Mouse (Mus musculus) layer of hippocampus, postnatal 10 days (tissue): Measurements from ENCODE around the gene Dnah2. TPM values are rescaled to one million over a fixed set of nuclear protein-coding genes. Genes with fewer than 3 reads are reported as not detected.
"Not testable (repeated sequence)": the region's sequence is repeated elsewhere in the genome, so short reads cannot be mapped to it uniquely, and the experiment has no call there.

Source experiments
- DNase-seq, 2 experiments: peaks; one replicate each; pipeline ENCODE4 v3.0.0; 2021; ENCODE audit warnings: low spot score in 2 of 2
- total RNA-seq, 2 experiments: library from RNA; stranded (reverse); gene quantifications; 2 replicates each; pipeline ENCODE4 v1.2.3; 2021

The Dnah2 gene
- total RNA-seq, 2 experiments from 2014 or later = 8.0 to 8.6 TPM

DNA sequence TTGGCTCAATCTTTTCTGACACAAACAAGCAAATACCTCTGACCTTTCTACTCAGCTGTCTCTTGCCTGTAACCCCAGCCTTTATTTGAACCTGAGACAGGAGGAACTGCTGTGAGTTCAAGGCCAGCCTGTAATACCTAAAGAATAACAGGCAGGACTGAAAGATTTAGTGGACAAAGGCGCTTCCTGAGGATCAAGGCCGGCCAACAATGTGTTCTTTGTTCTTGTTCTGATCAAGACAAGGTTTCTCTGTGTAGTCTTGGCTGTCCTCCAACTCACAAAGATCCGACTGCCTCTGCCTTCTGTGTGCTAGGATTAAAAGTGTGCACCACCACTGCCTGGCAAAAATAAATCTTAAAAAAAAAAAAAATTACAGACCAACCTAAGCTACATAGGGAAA, 15.5 kb upstream of the Dnah2 start:
- no peak for DNase-seq

DNA sequence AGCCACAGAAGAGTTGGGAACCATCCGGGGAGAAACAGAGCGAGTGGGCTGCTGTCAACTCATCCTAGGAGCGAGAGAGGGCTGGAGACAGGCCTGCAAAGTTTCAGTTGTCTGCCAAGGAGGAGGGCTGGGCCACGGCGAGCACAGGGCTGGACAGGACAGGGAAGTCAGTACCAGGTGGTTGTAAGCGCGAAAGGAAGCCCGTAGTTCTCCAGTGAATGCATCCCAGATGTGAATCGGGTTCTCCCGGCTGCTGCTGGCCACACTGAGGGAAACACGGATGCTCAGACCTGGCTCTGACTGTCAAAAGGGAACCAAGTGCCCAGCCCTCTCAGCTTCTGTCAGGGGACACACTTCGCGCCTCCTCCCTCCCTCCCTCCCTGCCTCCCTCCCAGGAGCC, 14.5 kb upstream of the Dnah2 start:
- no peak for DNase-seq

DNA sequence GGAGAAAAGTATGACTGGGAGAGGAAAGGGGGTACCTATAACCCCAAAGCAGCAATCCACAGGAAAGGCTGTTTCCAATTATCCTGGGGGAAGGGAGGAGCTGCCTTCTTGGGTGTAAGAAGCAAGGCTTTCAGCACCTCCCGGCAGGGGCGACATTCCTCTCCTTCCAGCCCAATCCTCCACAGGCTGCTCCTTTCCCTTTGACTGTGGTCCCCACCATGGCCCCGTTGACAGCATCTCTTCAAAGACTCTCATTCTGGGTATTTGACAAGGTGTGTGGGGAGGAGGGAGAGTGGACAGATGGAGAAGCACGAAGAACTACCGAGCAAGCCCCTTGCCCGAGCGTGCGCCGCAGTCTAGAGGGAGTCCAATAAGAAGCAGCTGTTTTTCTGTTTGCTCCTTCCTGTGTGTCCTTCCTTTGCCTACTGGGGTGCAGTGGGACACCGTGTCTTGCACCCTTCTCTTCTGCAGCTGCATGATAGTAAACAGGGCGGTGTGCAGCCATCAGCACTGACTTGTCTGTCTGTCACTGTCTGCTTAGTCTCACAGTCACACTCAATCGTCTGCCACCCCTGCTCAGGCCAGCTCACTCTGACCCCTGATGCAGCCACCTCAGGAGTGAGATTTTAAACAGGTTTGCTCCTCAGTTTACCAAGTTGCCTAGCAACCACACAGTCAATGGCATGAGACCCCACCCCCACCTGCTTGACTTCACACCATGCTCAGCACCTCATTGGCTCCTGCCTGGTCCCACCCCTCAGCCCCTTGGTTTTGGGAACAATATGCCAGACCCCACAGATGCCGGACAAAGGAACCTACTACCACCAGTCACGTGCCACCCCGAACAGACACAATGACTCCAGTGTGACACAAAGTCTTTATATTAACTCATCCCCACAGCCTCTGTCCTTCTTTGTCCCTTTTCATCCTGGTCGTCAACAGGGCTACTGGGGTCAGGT, 12.3 kb upstream of the Dnah2 start:
- no peak for DNase-seq

DNA sequence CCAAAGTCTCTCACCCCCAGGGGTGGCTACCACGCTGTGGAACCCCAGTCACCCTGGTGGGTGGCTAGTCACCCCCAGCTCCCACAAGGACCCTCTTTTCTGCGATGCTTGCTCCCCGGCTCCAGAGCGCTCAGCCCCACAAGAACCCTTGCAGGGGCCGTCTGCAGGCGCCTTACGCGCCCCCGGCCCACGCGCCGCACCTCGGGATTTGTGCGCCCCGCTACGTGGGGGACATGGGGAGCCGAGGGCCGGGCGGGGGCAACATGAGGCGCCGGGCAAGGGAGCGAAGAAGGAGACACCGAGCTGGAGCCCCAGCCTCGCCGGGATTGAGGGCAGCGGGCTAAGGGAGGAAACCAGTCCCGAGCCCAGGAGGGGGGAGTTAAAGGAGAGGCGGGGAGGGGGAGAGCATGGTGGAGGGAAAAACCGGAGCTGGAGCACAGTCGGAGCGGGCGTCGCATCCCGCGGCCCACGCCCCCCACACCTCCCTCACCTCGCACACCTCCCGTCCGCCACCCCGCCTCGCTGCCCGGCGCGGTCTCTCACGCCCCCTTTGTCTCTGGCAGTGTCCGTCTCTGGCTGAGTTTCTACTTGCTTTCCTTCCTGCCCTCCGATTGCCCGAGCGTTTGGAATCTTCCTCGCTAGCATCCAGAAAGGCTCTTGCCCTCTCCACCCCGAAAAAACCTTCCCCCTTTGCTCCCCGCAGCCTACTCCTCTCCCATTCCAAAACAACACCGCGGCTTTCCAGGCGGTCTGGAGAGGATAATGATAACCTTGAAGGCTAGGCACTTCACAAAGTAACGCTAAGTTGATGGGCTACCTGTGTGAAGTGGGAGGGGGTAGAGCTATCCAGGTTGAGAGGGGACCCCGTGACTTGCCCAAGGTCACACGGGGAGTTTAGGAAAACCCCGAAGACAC, 11.2 kb upstream of the Dnah2 start, which contains the start of gene Efnb3:
TSS of gene Efnb3 (minus strand) at position 355 of the 915 bp plus-strand sequence.
- peak; percentile 63 to 74 for DNase-seq

DNA sequence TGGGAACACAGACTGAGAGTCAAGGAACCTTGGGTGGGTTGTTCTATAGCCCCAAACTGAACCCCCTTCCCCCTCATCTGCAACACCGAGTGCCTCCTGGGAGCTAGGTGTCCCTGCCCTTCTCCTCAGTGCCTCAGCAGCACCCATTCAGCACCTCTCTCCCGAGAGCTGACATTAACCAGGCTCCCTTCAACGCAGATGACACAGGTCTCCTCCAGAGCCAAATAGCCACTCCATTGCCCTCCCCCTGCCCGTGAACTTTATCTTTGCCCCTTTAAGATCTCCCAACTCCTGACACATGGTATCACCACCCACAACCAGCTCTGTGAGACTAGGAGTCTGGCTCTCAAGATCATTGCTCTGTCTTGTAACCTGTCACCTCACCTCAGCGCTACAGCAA, 10.3 kb upstream of the Dnah2 start:
- no peak for DNase-seq

DNA sequence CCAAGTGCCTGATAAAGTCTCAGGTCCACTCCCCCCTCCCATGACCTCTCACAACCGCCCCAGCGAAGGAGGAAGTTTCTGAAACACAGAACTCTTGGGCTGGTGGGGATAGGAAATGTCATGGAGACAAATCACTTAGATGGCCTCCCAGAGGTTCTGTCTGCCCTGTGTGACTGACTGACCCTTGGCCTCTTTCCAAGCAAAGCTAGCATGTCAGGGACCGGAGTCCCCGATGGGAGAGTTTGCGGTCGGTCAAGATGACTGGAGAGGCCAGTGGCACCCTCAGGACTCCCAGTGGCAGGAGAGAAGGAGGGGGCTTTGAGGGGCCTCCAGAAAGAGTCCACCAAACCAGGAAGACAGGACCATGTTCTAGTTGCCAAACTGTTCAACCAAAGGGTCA, 9.8 kb upstream of the Dnah2 start:
- DNase-seq = no peak

DNA sequence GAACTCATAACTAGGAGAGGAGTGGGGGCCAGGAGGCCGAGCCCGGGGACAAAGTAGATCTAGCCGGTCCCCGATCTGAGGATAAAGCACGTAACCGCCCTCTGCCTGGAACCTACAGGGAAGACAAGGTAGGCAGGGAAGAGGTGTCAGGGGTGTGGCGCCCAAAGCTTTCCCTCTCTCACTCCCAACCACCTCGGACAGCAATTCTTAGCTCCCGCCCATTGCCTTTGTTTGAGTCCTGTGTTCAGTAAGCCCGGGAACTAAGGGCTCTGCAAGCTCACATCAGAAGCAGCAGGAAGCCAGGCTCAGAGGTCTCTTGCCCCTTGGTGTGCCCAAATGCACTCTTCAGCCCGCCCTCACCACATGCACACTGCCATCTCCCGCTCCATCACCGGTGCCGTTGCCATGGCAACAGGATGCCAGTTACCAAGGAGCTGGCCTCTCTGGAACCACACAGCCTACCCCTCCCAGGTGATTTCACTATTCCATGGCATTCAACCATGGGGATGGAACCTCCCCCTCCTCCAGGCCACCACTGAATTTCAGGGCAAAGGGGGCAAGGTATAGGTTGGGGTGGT, 8.6 kb upstream of the Dnah2 start:
- DNase-seq = peak; percentile 63 to 72

DNA sequence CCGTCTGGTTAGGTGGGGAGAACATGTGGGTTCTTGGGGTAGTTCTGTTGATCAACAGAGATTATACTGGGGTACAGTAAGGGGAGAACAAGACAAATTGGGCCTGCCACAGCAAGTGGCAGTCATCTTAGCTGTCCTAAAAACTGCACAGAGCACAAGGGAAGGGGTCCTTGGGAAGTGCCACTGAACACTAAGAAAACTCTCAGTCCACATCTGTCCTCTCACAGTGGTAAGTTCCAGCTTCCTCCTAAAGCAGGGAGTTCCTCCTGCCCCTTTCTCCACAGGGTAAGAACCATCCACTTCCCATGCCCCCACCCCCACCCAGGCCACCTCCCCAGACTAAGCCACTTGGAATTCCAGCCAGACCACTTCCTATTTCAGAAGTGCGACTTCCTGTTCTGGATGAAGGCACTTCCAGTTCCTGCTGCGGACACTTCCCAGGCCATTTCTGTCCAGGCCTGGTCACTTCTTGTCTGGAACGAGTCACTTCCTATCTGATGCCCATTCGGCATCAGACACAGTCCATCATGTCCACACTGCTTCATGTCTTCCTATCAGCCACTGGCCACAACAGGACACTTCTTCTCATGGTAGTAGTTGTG, 5.7 kb upstream of the Dnah2 start:
- no peak for DNase-seq

DNA sequence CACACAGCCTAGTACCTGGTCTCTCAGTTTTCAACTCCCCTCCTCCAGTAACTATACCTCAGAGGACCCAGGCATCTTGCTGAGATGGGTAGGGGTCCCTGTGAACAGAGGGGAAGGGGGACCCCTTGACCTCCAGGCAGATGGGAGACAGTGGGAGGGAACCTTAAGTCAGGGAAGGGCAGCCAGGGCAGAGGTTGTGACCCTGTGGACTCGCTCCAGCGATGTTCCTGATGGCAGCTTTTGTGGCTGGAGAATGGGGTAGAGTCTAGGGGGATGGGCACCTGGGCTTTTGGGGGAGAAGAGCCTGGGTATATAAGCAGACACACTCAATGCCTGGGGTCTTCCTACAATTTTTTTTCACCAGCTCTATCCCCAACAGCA, 4.4 kb upstream of the Dnah2 start:
- peak in 1 of 2 experiments; percentile 58 for DNase-seq

DNA sequence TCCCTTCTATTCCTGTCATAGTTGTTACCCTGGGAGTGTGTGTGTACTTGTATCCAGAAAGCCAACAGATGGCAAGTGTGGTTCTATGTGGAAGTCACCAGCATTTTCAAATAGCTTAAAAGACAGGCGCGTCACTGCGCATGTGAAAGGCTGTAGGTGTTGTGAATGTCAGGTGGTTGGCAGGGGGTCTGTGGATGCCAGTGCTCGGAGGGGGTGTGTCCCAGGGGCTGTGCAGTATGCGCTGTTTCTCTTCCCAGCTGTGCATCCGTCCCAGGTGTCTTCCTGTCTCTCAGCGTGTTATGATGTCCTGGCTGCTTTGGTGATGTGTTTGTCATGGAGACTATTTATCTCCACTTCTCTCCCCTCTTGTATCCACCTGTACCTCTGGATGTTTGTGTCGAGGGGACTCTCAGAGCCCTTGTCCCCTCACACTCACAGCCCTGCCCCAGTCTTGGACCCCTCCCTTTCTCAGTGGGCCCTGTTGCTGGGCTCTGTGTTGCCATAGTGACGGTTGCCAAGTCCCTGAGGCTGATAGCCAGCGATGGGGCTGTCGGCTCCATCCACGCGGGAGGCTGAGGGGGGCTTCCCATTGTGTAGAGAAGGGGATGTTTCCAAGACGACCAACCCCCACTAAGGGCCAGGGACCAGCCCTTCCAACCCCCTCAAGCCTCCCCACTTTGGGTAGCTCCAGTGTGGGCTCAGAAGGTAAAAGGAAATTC, 3.9 kb upstream of the Dnah2 start:
- DNase-seq = peak; percentile 79 to 84

DNA sequence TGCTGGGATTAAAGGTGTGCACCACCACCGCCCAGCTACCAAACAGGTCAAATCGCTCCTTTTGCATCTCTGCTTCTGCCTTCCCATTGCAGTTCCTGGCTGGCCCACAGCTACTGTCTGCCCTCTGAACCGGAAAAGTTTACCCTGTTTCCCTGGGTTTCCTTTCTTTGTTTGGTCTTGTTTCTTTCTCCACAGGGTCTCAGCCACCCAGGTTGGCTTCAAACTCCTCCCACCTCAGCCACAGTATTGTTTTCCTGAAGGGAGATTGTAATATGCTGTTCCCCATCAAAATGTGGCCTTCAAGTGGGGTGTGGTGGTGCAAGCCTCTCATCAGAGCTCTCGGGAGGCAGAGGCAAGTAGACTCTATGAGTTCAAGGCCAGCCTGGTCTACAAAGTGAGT, 2.4 kb upstream of the Dnah2 start:
- DNase-seq = no peak

DNA sequence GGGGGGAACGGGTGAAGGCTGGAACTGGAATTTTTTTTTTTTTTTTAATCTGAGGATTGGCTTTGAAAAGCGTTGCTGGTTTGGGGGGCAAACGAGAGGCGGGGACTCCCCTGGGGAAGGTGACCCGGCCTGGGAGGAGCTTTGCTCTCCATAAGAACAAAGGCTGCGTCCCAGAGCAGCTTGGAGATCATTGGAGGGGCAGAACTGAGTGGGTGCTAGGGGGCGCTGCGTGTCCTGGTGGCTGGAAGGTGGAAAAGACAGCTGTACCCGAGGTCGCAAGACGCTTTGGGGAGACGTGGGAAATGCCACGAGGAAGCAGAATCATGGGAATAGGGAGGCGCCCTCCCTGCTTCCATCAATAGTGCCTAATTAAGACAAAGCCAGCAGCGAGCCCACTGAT, 1.8 kb downstream of the Dnah2 start:
- DNase-seq = peak; percentile 60 to 69

DNA sequence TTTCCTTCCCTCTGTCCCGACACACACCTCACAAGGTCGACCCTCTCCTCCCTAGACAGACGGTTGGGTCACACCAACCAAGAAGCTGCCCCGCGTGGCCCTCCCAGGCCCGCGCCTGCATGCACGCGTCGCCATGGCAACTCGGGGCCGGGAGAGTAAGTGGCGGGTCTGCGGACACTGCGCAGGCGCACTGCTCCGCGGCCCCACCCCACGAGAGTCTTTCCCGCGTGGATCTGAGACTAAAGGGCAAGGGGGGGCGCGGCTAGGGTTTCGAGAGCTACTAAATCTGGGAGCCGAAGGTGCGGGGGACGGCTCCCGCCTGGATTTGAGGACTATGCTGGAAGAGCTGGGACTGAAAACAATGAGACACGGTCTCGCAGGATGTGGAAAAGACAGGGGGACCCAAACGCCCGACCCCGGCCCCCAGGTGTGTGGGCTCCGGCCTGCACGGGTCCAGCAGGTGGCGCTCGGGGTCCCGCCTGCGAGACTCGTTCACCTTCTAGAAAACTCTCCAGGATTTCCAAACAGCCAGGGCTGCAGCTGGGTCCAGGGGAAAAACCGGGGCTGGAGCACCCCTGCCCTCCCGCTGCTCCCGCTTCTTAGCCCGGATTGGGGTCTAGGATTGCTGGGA, 2.4 kb downstream of the Dnah2 start:
- peak; percentile 79 to 86 for DNase-seq

DNA sequence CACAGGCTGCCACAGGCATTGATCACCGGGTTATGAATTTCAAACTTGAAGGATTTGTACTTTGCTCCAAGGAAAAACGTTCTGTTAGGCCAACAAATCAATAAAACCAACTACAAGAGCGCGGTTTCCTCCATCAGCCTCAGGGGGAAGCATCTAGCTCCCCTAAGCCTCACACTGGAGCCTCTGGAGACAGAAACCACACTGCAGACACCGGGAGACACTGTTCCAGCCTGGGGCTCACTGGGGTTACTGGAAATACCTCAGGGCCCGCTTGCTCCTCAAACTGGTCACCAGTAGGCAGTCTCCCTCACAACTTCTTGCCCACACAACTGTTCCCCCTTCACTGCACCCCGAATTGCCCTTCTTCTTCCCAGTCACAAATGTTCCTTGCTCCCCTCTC, 3.0 kb downstream of the Dnah2 start:
- DNase-seq = no peak

DNA sequence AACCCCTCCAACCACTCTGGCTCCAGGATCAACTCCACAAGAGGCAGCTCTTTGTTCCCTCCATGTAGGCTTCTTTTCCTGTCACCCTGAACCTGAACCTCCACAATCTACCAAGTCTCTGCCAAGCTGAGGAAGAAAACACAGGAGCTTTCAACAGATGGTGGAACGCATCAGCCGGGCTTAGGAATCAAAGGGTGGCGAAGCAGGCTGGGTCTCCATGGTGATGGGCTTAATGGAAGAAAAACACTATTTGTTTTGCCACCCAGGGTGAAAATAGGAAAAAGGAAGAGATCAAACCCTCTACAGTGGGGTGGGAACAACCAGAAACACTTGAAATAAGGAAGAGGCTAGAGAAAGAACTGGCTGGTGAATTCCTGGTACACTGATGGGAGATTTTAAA, 5.3 kb downstream of the Dnah2 start:
- peak in 1 of 2 experiments; percentile 36 for DNase-seq

DNA sequence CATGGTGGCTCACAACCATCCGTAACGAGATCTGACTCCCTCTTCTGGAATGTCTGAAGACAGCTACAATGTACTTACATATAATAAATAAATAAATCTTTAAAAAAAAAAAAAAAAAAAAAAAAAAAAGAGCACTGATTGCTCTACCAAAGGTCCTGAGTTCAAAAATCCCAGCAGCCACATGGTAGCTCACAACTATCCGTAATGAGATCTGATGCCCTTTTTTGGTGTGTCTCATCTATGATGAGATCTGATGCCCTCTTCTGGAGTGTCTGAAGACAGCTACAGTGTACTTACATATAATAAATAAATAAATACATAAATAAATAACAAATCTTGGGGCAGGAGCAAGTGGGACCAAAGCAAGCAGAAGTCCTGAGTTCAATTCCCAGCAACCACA, 7.2 kb downstream of the Dnah2 start:
- DNase-seq = not testable (repeated sequence)

DNA sequence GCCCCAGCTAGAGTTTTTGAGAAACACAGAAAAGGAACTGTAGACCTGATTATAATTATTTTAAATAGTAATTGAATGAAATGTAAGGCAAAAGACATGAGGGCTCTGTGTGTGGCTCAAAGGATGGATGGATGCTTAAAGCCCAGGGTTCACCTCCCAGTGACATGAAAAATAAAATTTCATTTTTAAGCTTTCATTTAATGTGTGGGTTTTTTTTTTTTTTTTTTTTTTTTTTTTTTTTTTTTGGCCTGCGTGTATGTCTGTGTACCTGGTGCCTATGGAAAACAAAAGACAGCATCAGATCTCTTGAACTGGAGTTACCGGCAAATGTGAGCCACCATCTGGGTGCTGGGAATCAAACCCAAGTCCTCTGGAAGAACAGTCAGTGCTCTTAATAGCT, 8.2 kb downstream of the Dnah2 start:
- no peak for DNase-seq

DNA sequence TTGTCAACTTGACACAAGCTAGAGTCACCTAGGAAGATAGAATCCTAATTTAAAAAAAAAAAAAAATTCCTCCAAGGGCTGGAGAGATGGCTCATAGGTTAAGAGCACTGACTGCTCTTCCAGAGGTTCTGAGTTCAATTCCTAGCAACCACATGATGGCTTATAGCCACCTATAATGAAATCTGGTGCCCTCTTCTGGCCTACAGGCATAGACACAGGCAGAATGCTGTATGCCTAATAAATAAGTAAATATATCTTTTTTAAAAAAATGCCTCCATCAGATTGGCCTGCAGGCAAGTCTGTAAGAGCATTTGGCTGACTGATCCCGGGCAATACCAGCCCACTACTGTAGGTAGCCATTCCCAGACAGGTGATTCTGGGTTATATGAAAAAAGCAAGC, 13.9 kb downstream of the Dnah2 start:
- no peak for DNase-seq

DNA sequence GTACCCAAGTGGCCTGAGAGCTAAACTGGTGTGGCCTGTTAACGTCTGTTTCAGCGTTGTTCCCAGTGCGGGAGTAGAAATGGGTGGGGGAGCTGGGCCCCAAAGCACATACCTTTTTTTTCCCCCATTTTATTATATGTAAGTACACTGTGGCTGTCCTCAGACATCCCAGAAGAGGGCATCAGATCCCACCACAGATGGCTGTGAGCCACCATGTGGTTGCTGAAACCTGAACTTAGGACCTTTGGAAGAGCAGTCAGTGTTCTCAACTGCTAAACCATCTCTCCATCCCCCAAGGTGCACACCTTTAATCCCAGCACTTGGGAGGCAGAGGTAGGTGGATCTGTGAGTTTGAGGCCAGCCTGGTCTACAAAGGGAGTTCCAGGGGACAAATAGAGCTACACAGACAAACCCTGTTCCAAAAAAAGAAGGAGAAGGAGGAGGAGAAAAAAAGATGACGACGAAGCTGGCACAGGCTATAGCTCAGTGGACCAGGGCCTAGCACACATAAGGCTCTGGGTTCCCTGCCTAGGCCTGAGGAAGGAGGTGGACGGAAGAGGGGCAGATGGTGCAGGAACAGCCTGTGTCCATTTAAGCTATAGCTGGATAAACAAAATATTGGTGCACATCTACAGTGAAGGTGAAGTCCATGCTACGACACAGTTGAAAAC, 16.3 kb downstream of the Dnah2 start:
- no peak for DNase-seq
